Mouse (Mus musculus): Measurements from ENCODE around the gene Ecpas. TPM values are rescaled to one million over a fixed set of nuclear protein-coding genes. Genes with fewer than 3 reads are reported as not detected.
A peak's percentile ranks its signal among the peaks of the same experiment; 100 is the strongest.

Ecpas gene
- polyA plus RNA-seq, 1 experiment from 2014 or later, result 26.7 TPM

- Histone ChIP-seq H3K4me2 (no peak overlapping the region), H3K27ac (no peak overlapping the region), H3K36me3 (peaks cover 24% of the 10 kb centered on the region), H3K9ac (no peak overlapping the region), H3K27me3 (no peaks in the 10 kb centered on the region), H3K9me3 (no peaks in the 10 kb centered on the region), H3K4me1 (no peaks in the 10 kb centered on the region), H3K4me3 (no peak overlapping the region)
- no peak for ATAC-seq (ENCODE audit: borderline replicate concordance, extremely low read depth, low FRiP score, low TSS enrichment)
- WGBS, result 53% methylated on average over 3 of the region's 3 CpGs
Measured at GRCm38 (mm10) chr4:58832908-58833307, 79.6 kb downstream of the Ecpas start.

GRCm38 (mm10) chr4:58825921-58826320 lies 86.6 kb downstream of the Ecpas start:
- Histone ChIP-seq H3K27ac (no peak overlapping the region), H3K9ac (no peak overlapping the region), H3K4me1 (no peaks in the 10 kb centered on the region), H3K4me3 (no peak overlapping the region), H3K27me3 (no peaks in the 10 kb centered on the region), H3K4me2 (no peak overlapping the region), H3K36me3 (peaks cover 45% of the 10 kb centered on the region), H3K9me3 (no peaks in the 10 kb centered on the region)
- ATAC-seq (ENCODE audit: borderline replicate concordance, extremely low read depth, low FRiP score, low TSS enrichment), result no peak
- 79% methylated on average over 4 of the region's 4 CpGs for WGBS

- H3K9me3 ChIP-seq, result no peaks in the 10 kb centered on the region
- no peak within 1 kb of the TSS for H3K4me3 ChIP-seq
- H3K27me3 ChIP-seq, result no peaks in the 10 kb centered on the region
- ATAC-seq (ENCODE audit: borderline replicate concordance, extremely low read depth, low FRiP score, low TSS enrichment), result no peak
- H3K9ac ChIP-seq, result no peak within 1 kb of the TSS
- H3K4me1 ChIP-seq, result no peaks in the 10 kb centered on the region
- H3K27ac ChIP-seq, result no peak within 1 kb of the TSS
- H3K4me2 ChIP-seq, result no peak within 1 kb of the TSS
- H3K36me3 ChIP-seq, result no peaks in the 10 kb centered on the region
Measured at GRCm38 (mm10) chr4:58787616-58788015, 124.9 kb downstream of the Ecpas start, which contains the start of gene Olfr267. TSS of gene Olfr267 (minus strand) at chr4:58787716.

- H3K9ac ChIP-seq, result no peak overlapping the region
- H3K4me1 ChIP-seq, result no peaks in the 10 kb centered on the region
- WGBS, result 48% methylated on average over 3 of the region's 3 CpGs
- H3K36me3 ChIP-seq, result no peaks in the 10 kb centered on the region
- no peak overlapping the region for H3K27ac ChIP-seq
- H3K9me3 ChIP-seq, result no peaks in the 10 kb centered on the region
- H3K4me3 ChIP-seq, result no peak overlapping the region
- H3K4me2 ChIP-seq, result no peak overlapping the region
- ATAC-seq (ENCODE audit: borderline replicate concordance, extremely low read depth, low FRiP score, low TSS enrichment), result no peak
- H3K27me3 ChIP-seq, result no peaks in the 10 kb centered on the region
Measured at GRCm38 (mm10) chr4:58786659-58787058, 125.9 kb downstream of the Ecpas start.

- H3K36me3 ChIP-seq, result no peaks in the 10 kb centered on the region
- H3K4me3 ChIP-seq, result no peak overlapping the region
- no peaks in the 10 kb centered on the region for H3K27me3 ChIP-seq
- H3K4me1 ChIP-seq, result no peaks in the 10 kb centered on the region
- H3K27ac ChIP-seq, result no peak overlapping the region
- WGBS, result 59% methylated on average over 3 of the region's 3 CpGs
- H3K4me2 ChIP-seq, result no peak overlapping the region
- H3K9me3 ChIP-seq, result no peaks in the 10 kb centered on the region
- no peak for ATAC-seq (ENCODE audit: borderline replicate concordance, extremely low read depth, low FRiP score, low TSS enrichment)
- no peak overlapping the region for H3K9ac ChIP-seq
Measured at GRCm38 (mm10) chr4:58763417-58763816, 149.1 kb downstream of the Ecpas start.

GRCm38 (mm10) chr4:58749510-58749909 lies 163.0 kb downstream of the Ecpas start:
- H3K36me3 ChIP-seq, result no peaks in the 10 kb centered on the region
- WGBS, result 37% methylated on average over 2 of the region's 2 CpGs
- no peak overlapping the region for H3K9ac ChIP-seq
- peak overlapping the region; percentile 35 for H3K4me2 ChIP-seq
- H3K4me3 ChIP-seq, result no peak overlapping the region
- ATAC-seq (ENCODE audit: borderline replicate concordance, extremely low read depth, low FRiP score, low TSS enrichment), result no peak
- no peaks in the 10 kb centered on the region for H3K9me3 ChIP-seq
- H3K4me1 ChIP-seq, result peaks cover 4% of the 10 kb centered on the region
- H3K27me3 ChIP-seq, result no peaks in the 10 kb centered on the region
- no peak overlapping the region for H3K27ac ChIP-seq

- no peak overlapping the region for H3K9ac ChIP-seq
- no peak for ATAC-seq (ENCODE audit: borderline replicate concordance, extremely low read depth, low FRiP score, low TSS enrichment)
- H3K4me1 ChIP-seq, result peaks cover 4% of the 10 kb centered on the region
- H3K4me3 ChIP-seq, result no peak overlapping the region
- no peaks in the 10 kb centered on the region for H3K36me3 ChIP-seq
- no peaks in the 10 kb centered on the region for H3K27me3 ChIP-seq
- no peak overlapping the region for H3K27ac ChIP-seq
- 34% methylated on average over 10 of the region's 10 CpGs for WGBS
- no peaks in the 10 kb centered on the region for H3K9me3 ChIP-seq
- H3K4me2 ChIP-seq, result peak overlapping the region; percentile 35
Measured at GRCm38 (mm10) chr4:58749101-58749500, 163.4 kb downstream of the Ecpas start.

Other genes with a start within 250 kb of the Ecpas start
- gene Olfr267, start 125.0 kb downstream of the Ecpas start, polyA plus RNA-seq (2015; fragmentation: Nextera tagmentation; extraction: Ambion mirVana), result not detected in 2 replicates
- 0.24 and 0.36 TPM in 2 replicates for gene Zkscan16, start 30.9 kb upstream of the Ecpas start, polyA plus RNA-seq (2015; fragmentation: Nextera tagmentation; extraction: Ambion mirVana)
- 36.1 and 37.7 TPM in 2 replicates for gene Ptgr1, start 74.4 kb upstream of the Ecpas start, polyA plus RNA-seq (2015; fragmentation: Nextera tagmentation; extraction: Ambion mirVana)
- gene Dnajc25, start 82.3 kb upstream of the Ecpas start, polyA plus RNA-seq (2015; fragmentation: Nextera tagmentation; extraction: Ambion mirVana), result 12.7 and 13.1 TPM in 2 replicates
- gene Gm20503, start 90.5 kb upstream of the Ecpas start, polyA plus RNA-seq (2015; fragmentation: Nextera tagmentation; extraction: Ambion mirVana), result 12.7 and 15.2 TPM in 2 replicates
- gene Gng10, start 122.3 kb upstream of the Ecpas start, polyA plus RNA-seq (2015; fragmentation: Nextera tagmentation; extraction: Ambion mirVana), result 116 and 125 TPM in 2 replicates
- gene AI481877, start 226.2 kb upstream of the Ecpas start, polyA plus RNA-seq (2015; fragmentation: Nextera tagmentation; extraction: Ambion mirVana), result not detected in 2 replicates